Mouse (Mus musculus) stomach, postnatal 0 days (tissue): ENCODE measurements around the gene Zkscan17.

Experiments
- CTCF ChIP-seq: IDR thresholded peaks from 2 replicates; pipeline ENCODE4 v1.5.1; 2016; ENCODE audit warnings: antibody characterized with exemption, low read depth, mild to moderate bottlenecking, moderate library complexity
- EP300 ChIP-seq: optimal IDR thresholded peaks from 2 replicates; pipeline ENCODE3; 2016; ENCODE audit warnings: antibody characterized with exemption

DNA sequence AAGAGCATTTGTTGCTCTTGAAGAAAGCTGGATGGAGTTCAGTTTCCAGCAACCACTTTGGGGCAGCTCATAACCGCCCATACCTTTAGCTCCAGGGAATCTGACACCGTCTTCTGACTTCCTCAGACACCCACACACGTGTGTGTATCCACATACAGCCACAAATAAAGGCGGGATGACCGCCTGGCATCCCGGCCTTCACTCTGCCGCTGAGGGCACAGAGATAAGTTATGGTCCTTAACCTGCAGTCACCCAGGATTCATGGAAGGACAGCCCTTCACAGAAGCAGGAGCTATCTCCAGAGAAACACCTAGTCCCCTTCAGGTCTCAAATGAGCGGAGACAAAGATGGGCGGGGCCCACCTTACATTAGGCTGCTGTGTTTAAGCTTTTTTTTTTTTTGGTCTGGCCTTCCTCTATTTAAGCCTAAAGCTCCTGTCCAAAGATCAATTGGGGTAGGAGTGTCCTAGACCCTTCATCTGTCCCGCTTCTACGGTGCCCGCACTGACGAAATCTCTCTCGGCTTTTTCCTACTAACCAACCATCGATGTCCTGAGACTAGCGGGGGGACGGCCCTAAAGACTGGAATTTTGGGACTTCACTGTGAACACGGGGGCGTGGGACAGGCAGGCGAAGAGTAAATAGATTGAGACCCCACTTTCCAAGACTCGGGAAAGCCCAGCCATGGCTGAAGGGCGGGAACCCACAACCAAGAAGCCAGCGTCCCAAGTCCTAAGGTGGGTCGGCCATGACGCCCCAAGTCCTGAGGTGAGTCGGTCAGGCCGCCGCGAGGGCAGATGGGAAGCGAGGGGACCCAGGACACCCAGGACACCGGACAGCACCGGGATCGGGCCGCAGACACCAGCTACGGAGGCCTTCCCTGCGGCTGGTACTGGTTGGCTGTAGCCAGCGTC is 54.9 kb downstream of the Zkscan17 start:
- TF ChIP-seq CTCF (no peak), EP300 (no peak)
